Mouse (Mus musculus) kidney, embryonic 14.5 days (tissue): ENCODE results near the gene Fgf5. TPM values are rescaled to one million over a fixed set of nuclear protein-coding genes. Genes with fewer than 3 reads are reported as not detected.
A peak's percentile ranks its signal among the peaks of the same experiment; 100 is the strongest.

ENCODE experiments used
- ATAC-seq: fragments of 200-750 bp; cut with Nextera tagmentation; 2 replicates; pipeline ENCODE4 v1.8.0; 2017; ENCODE audit warnings: moderate number of reproducible peaks, mild to moderate bottlenecking, moderate TSS enrichment, moderate library complexity; ENCODE audit not compliant: low FRiP score, low TSS enrichment
- H3K27ac ChIP-seq: fragments of 300-500 bp; sonication (generic); 2 replicates; pipeline ENCODE4 v1.5.1; 2014; ENCODE audit warnings: low read depth, mild to moderate bottlenecking, low read length, moderate library complexity, mixed read lengths
- H3K27me3 ChIP-seq: fragments of 300-500 bp; sonication (generic); 2 replicates; pipeline ENCODE4 v1.6.1; 2014; ENCODE audit warnings: mild to moderate bottlenecking, low read length; ENCODE audit not compliant: control insufficient read depth, insufficient read depth
- H3K36me3 ChIP-seq: fragments of 300-500 bp; sonication (generic); 2 replicates; pipeline ENCODE4 v1.6.1; 2014; ENCODE audit warnings: low read length, mixed read lengths; ENCODE audit not compliant: control insufficient read depth, insufficient read depth
- H3K4me1 ChIP-seq: fragments of 300-500 bp; sonication (generic); 2 replicates; pipeline ENCODE4 v1.6.1; 2014; ENCODE audit warnings: low read length, mixed read lengths; ENCODE audit not compliant: control insufficient read depth, insufficient read depth
- H3K4me2 ChIP-seq: fragments of 300-500 bp; sonication (generic); replicated peaks from 2 replicates; pipeline ENCODE4 v1.6.1; 2014; ENCODE audit warnings: low read depth, mild to moderate bottlenecking, low read length
- H3K4me3 ChIP-seq: fragments of 300-500 bp; sonication (generic); 2 replicates; pipeline ENCODE4 v1.5.1; 2014; ENCODE audit warnings: mild to moderate bottlenecking, low read length
- H3K9ac ChIP-seq: fragments of 300-500 bp; sonication (generic); 2 replicates; pipeline ENCODE4 v1.6.1; 2014; ENCODE audit warnings: low read depth, mild to moderate bottlenecking, low read length, moderate library complexity
- H3K9me3 ChIP-seq: fragments of 300-500 bp; sonication (generic); 2 replicates; pipeline ENCODE4 v1.6.1; 2016; ENCODE audit warnings: low read length; ENCODE audit not compliant: control insufficient read depth
- WGBS: fragments of 180-500 bp; shearing (Covaris S2); extraction: QIAGEN DNeasy Blood & Tissue Kit; methylation state at CpG from one replicate; pipeline ENCODE4 v1.1.7; 2014; 5-methylcytosine and 5-hydroxymethylcytosine counted together
- polyA plus RNA-seq: library from polyadenylated mRNA; unstranded; fragments of >200 nt; fragmentation: Nextera tagmentation; extraction: Ambion mirVana; gene quantifications from 2 replicates; pipeline ENCODE4 v1.2.1, GENCODE M21; 2014

The Fgf5 gene
- polyA plus RNA-seq, 1 experiment from 2014 or later: 0.32 TPM

DNA sequence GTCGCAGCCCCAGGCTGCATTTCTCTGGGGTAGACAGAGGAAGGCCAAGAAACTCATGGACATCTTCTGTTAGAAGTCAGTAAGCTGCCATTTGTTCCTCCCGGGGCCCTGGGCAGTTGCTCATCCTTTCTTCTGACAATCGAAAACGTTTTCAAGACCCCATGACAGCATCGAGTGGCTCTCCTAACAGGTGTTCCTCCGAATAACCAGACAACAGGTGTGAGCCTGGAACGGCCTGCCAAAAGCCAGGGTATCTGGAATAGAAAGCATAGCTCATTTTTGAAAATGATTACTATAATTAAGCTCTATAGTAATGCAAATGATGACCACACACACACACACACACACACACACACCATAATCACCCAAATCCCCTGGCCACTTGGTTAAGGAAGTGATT, 7.2 kb upstream of the Fgf5 start:
- 76% methylated on average over 7 of the region's 7 CpGs for WGBS
- ATAC-seq: no peak
- Histone ChIP-seq H3K4me2 (no peak overlapping the region), H3K27me3 (0 out of 2 replicates have a peak, but pooled peaks cover 2% of the 10 kb centered on the region), H3K36me3 (no peaks in the 10 kb centered on the region), H3K9ac (no peak overlapping the region), H3K9me3 (no peaks in the 10 kb centered on the region), H3K27ac (no peak overlapping the region), H3K4me3 (no peak overlapping the region), H3K4me1 (no peaks in the 10 kb centered on the region)

DNA sequence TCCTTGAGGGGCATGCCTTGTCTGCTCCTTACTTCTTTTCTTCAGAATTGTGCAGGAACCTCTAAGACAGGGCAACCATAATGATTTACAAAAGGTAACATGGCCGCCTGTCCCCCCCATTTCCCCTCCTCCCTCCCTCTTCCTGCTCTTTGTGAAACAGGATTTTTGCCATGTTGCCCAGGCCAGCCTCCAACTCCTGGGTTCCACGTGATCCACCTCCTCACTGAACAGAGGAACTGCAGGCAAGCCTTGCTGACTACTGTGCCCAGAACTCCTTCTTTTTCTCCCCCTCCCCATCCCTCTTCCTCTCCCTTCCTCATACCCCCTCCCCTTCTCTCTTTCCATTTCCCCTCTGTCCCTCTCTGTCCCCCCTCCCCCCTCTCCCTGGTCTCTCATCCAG, 6.5 kb upstream of the Fgf5 start:
- H3K9me3 ChIP-seq: no peaks in the 10 kb centered on the region
- H3K27ac ChIP-seq: no peak overlapping the region
- no peaks in the 10 kb centered on the region for H3K36me3 ChIP-seq
- no peak for ATAC-seq
- H3K4me3 ChIP-seq: no peak overlapping the region
- no peaks in the 10 kb centered on the region for H3K4me1 ChIP-seq
- H3K27me3 ChIP-seq: 0 out of 2 replicates have a peak, but pooled peaks cover 2% of the 10 kb centered on the region
- H3K9ac ChIP-seq: no peak overlapping the region
- H3K4me2 ChIP-seq: no peak overlapping the region
- WGBS: 44% methylated on average over 2 of the region's 2 CpGs

DNA sequence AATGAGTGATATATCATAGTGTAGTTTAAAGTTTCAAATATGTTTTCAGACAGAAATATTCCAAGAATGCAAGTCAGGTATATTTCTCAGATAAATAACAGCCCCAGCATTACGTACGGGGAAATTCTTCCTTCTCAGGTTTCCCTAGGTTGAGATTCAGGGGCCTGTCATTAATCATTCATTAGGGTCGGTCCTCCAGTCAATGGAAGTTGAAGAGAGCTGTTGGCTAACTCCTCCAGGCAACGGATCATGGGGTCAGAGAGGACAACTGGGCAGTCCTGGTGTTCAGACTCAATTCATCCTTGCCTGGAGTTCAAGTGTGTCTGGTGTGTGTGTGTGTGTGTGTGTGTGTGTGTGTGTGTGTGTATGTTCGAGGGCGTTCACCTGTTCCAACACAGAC, 837 bp upstream of the Fgf5 start:
- Histone ChIP-seq H3K4me1 (peaks cover 5% of the 10 kb centered on the region; the same call in 1 of the 2 replicates), H3K36me3 (no peaks in the 10 kb centered on the region), H3K9ac (no peak overlapping the region), H3K4me3 (peak overlapping the region; percentile 56; the same call in 1 of the 2 replicates), H3K27ac (no peak overlapping the region), H3K9me3 (no peaks in the 10 kb centered on the region), H3K27me3 (peaks cover 41% of the 10 kb centered on the region), H3K4me2 (no peak overlapping the region)
- peak; percentile 37; the same call in 1 of the 2 replicates for ATAC-seq
- 12% methylated on average over 6 of the region's 6 CpGs for WGBS

DNA sequence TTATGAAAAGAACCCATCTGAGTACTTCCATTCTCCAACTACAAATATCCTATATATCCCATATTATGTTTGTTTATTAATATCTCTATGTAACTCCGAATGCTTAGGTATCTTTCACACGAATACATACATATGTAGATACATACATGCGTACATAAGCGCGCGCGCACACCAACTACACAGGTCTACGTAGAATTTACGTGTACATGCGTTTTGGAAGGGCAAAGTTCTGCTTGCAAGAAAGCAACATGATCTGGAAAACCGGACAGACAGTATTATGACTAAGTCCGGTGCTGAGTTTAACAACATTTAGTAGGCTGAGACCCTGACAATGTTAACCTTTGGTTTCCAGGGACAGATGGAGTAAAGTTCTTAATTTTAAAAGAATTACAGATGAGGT, 1.2 kb downstream of the Fgf5 start:
- WGBS: 2% methylated on average over 12 of the region's 12 CpGs
- no peak for ATAC-seq
- H3K4me1 ChIP-seq: peaks cover 5% of the 10 kb centered on the region; the same call in 1 of the 2 replicates
- H3K9me3 ChIP-seq: no peaks in the 10 kb centered on the region
- H3K4me3 ChIP-seq: no peak overlapping the region
- H3K36me3 ChIP-seq: no peaks in the 10 kb centered on the region
- H3K27me3 ChIP-seq: peaks cover 48% of the 10 kb centered on the region
- H3K27ac ChIP-seq: no peak overlapping the region
- H3K9ac ChIP-seq: no peak overlapping the region
- H3K4me2 ChIP-seq: no peak overlapping the region

DNA sequence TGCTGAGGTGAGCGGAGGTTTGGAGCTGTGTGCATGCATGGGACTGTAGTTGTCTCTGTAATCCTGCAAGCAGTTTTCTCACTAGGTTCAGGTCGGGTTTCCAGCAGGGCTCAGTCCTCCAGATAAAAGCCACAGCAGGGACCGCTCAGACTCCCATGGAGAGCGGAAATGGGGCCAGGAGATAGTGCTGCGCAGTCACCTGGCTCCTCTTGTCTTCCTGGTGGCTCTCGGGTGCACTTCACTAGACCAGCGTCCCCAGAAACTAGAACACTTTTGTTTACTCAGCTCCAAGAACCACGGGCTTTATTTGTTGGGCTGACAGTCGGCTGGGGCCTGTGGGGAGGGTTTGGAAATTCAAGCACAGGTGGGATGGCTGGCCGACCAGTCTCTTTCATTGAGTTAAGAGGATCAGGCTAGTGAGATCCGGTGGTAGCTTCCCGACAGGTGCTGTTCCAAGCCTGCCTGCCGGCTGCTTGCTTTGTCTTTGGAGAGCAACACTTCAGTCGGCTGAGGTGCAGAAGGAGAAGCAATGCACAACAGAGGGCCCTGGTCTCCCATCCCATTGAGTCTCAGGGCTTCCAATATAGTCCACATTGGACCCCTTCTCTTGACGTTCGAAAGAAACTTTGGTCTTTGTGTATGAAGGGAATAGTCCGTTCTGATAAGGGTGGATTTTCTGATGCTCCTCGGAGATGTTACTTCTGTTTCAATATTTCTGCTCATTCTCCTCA, 1.9 kb downstream of the Fgf5 start:
- no peak for ATAC-seq
- WGBS: 6% methylated on average over 18 of the region's 18 CpGs
- no peaks in the 10 kb centered on the region for H3K36me3 ChIP-seq
- peaks cover 48% of the 10 kb centered on the region for H3K27me3 ChIP-seq
- no peak overlapping the region for H3K4me2 ChIP-seq
- H3K9ac ChIP-seq: no peak overlapping the region
- H3K4me3 ChIP-seq: peak overlapping the region; percentile 9; the same call in 1 of the 2 replicates
- peaks cover 5% of the 10 kb centered on the region; the same call in 1 of the 2 replicates for H3K4me1 ChIP-seq
- no peaks in the 10 kb centered on the region for H3K9me3 ChIP-seq
- H3K27ac ChIP-seq: no peak overlapping the region

DNA sequence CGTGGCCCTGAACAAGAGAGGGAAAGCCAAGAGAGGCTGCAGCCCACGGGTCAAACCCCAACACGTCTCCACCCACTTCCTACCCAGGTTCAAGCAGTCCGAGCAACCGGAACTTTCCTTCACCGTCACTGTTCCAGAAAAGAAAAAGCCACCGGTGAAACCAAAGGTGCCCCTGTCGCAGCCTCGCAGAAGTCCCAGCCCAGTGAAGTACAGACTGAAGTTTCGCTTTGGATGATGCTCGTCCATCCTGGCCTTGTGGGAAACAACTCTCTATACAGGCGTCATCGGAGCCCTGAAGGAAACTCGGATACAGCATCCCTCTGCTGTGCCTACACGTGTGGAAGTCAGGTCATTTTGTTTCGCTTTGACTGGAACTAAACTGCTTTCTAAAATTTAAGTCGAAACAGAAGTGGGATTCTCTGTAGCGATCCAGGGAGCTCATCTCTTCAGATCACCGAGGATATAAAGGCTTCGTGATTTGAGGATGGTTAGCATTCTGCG, 21.4 kb downstream of the Fgf5 start:
- ATAC-seq: no peak
- no peak overlapping the region for H3K4me3 ChIP-seq
- 82% methylated on average over 21 of the region's 21 CpGs for WGBS

DNA sequence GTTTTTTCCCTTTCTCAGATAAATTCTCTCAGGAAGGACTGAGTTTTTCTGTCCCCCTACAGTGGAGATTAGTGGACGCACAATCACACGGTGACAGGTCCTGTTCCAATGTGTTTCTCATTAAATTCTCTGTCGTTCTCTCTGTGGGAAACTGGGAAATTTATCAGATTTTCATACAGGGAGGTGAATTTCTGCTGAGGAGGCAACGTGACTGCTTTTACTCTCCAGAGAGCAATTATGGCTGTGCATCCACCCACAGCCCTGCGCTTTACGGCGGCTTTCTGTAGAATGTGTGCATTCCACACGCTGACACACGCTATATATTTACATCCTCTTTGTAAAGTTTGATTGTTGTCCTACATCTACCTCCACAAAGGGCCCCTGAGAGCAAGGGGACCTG, 28.0 kb downstream of the Fgf5 start:
- no peaks in the 10 kb centered on the region for H3K36me3 ChIP-seq
- H3K4me3 ChIP-seq: no peak overlapping the region
- 45% methylated on average over 9 of the region's 9 CpGs for WGBS
- no peak overlapping the region for H3K9ac ChIP-seq
- H3K27me3 ChIP-seq: no peaks in the 10 kb centered on the region
- no peaks in the 10 kb centered on the region for H3K9me3 ChIP-seq
- H3K4me1 ChIP-seq: no peaks in the 10 kb centered on the region
- H3K4me2 ChIP-seq: no peak overlapping the region
- ATAC-seq: no peak
- H3K27ac ChIP-seq: no peak overlapping the region

More for the DNA sequence above, 21.4 kb downstream of the Fgf5 start:
- Histone ChIP-seq H3K9me3 (no peaks in the 10 kb centered on the region), H3K4me2 (no peak overlapping the region), H3K4me1 (no peaks in the 10 kb centered on the region), H3K27me3 (no peaks in the 10 kb centered on the region), H3K36me3 (no peaks in the 10 kb centered on the region), H3K27ac (no peak overlapping the region), H3K9ac (no peak overlapping the region)

DNA sequence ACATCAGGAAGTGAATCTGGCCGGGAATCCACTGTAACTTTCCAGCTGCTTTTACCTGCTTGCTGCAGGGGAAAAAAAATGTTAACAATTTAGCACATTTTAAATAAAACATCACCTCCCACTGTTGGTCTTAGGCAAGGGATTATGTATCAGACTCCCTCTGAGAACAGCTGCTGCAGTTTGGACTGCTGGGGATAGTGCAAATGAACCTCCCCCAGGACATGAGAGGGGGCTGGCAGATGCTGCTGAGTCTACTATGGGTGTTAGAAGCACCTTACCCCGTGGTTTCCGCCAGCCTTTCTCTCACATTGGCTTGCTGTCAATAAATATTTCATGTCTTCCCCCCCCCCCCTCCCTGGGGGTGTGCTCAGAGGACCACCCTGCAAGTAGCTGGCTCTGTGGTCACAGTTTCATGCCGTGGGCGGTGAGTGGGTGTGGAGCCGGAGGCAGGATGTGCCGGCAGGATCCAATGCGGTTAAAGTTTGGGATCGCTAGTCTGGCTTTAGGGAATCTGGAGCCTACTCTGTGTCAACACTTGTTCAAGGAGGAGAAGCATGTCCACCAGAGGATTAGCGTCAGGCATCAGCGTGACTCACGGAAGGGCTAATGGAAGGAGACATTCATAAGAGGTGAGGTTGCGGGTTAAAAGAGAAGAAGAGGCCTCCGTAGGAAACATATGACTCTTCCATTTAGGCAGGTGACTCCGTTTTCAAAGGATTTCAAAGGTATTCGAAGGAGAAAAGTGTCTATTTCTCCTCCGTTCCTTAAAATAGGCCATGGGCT, 29.9 kb downstream of the Fgf5 start:
- H3K4me1 ChIP-seq: no peaks in the 10 kb centered on the region
- no peaks in the 10 kb centered on the region for H3K36me3 ChIP-seq
- WGBS: 34% methylated on average over 17 of the region's 17 CpGs
- H3K9me3 ChIP-seq: no peaks in the 10 kb centered on the region
- H3K4me3 ChIP-seq: no peak overlapping the region
- no peak overlapping the region for H3K27ac ChIP-seq
- no peak overlapping the region for H3K9ac ChIP-seq
- no peaks in the 10 kb centered on the region for H3K27me3 ChIP-seq
- H3K4me2 ChIP-seq: peak overlapping the region; percentile 15; the same call in 1 of the 2 replicates
- ATAC-seq: peak; percentile 24; the same call in 1 of the 2 replicates

DNA sequence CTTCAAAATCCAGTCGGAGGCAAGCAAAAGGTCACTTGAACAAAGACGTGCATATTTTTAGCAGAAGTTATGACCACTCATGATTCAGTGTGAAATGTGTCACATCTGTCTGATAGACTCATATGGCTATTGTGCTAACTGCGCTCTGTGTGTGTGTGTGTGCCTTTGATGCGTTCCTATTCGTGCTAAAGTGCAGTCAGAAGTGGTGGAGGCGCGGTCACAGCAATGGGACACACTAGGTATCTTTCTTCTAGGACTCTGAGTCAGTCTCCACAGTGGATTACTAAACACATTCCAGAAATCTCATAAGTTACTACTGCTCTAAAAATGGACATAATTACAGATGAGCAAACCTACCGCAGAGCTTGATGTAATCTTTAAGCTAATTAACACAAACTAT, 36.7 kb downstream of the Fgf5 start:
- H3K4me1 ChIP-seq: peaks cover 5% of the 10 kb centered on the region; the same call in 1 of the 2 replicates
- peaks cover 20% of the 10 kb centered on the region; the same call in 1 of the 2 replicates for H3K27me3 ChIP-seq
- no peaks in the 10 kb centered on the region for H3K36me3 ChIP-seq
- no peak overlapping the region for H3K27ac ChIP-seq
- ATAC-seq: no peak
- no peak overlapping the region for H3K9ac ChIP-seq
- H3K4me2 ChIP-seq: no peak overlapping the region
- no peak overlapping the region for H3K4me3 ChIP-seq
- WGBS: 82% methylated on average over 8 of the region's 8 CpGs
- H3K9me3 ChIP-seq: no peaks in the 10 kb centered on the region
